In the genomic region with DNA sequence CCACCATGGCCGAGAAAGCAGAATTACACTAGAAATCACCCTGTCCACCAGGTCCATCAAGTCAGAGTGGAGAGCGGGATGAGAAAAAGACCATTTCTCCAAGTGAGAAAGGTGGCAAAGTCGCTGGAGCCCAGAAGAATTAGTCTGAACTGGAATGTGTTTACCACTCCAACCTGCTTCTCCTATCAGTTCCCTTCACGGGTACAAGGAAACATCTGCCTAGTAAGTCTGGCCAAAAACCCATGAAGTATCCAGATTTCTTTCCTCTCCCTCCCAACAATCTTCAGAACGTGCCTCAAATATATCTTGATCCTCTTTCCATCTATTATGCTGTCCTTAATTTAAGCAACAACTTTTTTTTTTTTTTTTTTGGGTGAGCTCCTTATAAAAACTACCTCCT, we compare ENCODE assay signal across 22 mouse cellular contexts.
"Had no signal": no experiment of that assay in that cellular context is flagged by ENCODE, and none has a peak within 500 bp of the region (broad histone marks: within the 10 kb centered on the region; RNA-seq: fewer than 3 reads in every experiment).

No protein-coding gene starts in this region.

- H3K4me3 ChIP-seq: heart, embryonic 12.5 days; hindbrain, embryonic 13.5 days; hindbrain, embryonic 15.5 days; kidney, embryonic 15.5 days; limb, embryonic 13.5 days; limb, embryonic 15.5 days; liver, embryonic 12.5 days had no signal

- H3K4me1 ChIP-seq: heart, embryonic 12.5 days; hindbrain, embryonic 13.5 days; hindbrain, embryonic 15.5 days; kidney, embryonic 15.5 days; limb, embryonic 15.5 days; liver, embryonic 12.5 days had no signal

- H3K9me3 ChIP-seq: heart, embryonic 12.5 days; hindbrain, embryonic 13.5 days; hindbrain, embryonic 15.5 days; kidney, embryonic 15.5 days; limb, embryonic 13.5 days; limb, embryonic 15.5 days; liver, embryonic 12.5 days had no signal

- DNase-seq: gastrocnemius, postnatal 10 days; gastrocnemius, postnatal 25 days; heart, postnatal 10 days; kidney, adult 11 months; kidney, adult 2 months; kidney, adult 9 months; kidney, postnatal 14 days; kidney, postnatal 36 days; layer of hippocampus, adult 9-11 months; layer of hippocampus, postnatal 36 days; left cerebral cortex, postnatal 4 days had no signal

- H3K27ac ChIP-seq: hindbrain, embryonic 13.5 days; hindbrain, embryonic 15.5 days; hindbrain, postnatal 0 days; kidney, embryonic 15.5 days; kidney, postnatal 0 days; limb, embryonic 13.5 days; limb, embryonic 15.5 days; liver, embryonic 12.5 days; liver, embryonic 14.5 days had no signal

- ATAC-seq: hindbrain, postnatal 0 days; intestine, embryonic 16.5 days; liver, embryonic 12.5 days had no signal

- H3K27me3 ChIP-seq: heart, embryonic 12.5 days; hindbrain, embryonic 15.5 days; kidney, embryonic 15.5 days; limb, embryonic 13.5 days; limb, embryonic 15.5 days; liver, embryonic 12.5 days had no signal

- H3K36me3 ChIP-seq: heart, embryonic 12.5 days; hindbrain, embryonic 13.5 days; hindbrain, embryonic 15.5 days; kidney, embryonic 15.5 days; limb, embryonic 13.5 days; limb, embryonic 15.5 days; liver, embryonic 12.5 days had no signal
